17 mouse cellular contexts compared by ENCODE assay signal in genomic region chr13:29332640-29333412, GRCm38 (mm10).
DNase-seq lines count a peak whose midpoint lies in the region; ATAC-seq and TF ChIP-seq lines count a peak whose summit lies in the region.
"Had no signal": no experiment of that assay in that cellular context is flagged by ENCODE, and none has a peak within 500 bp of the region (broad histone marks: within the 10 kb centered on the region; RNA-seq: fewer than 3 reads in every experiment).

No protein-coding gene starts in this region.

- no peak for TF ChIP-seq POLR2A in heart, adult 2 months (IDR thresholded peaks at IDR 0.05; ENCODE audit: insufficient read depth, low read depth, low read length)

- H3K4me2 ChIP-seq in heart, embryonic 12.5 days, result no peak overlapping the region
- H3K4me2 ChIP-seq in midbrain, embryonic 13.5 days (replicated peaks), result no peak overlapping the region
- no peak overlapping the region for H3K4me2 ChIP-seq in midbrain, embryonic 14.5 days (ENCODE audit: low read length)
- H3K4me2 ChIP-seq: liver, embryonic 13.5 days had no signal

- no peak overlapping the region for H3K4me3 ChIP-seq in heart, adult 2 months
- H3K4me3 ChIP-seq in heart, embryonic 12.5 days, result no peak overlapping the region
- H3K4me3 ChIP-seq in midbrain, embryonic 13.5 days (replicated peaks), result no peak overlapping the region
- no peak overlapping the region for H3K4me3 ChIP-seq in midbrain, embryonic 14.5 days (replicated peaks; ENCODE audit: low read depth, low read length)
- H3K4me3 ChIP-seq: liver, embryonic 13.5 days; midbrain, embryonic 10.5 days had no signal

- H3K4me1 ChIP-seq in heart, adult 2 months (ENCODE audit: control insufficient read depth, insufficient read depth, low read length), result no peaks in the 10 kb centered on the region
- H3K4me1 ChIP-seq in heart, embryonic 12.5 days (replicated peaks), result no peaks in the 10 kb centered on the region
- H3K4me1 ChIP-seq in midbrain, embryonic 13.5 days (replicated peaks), result no peaks in the 10 kb centered on the region
- no peaks in the 10 kb centered on the region for H3K4me1 ChIP-seq in midbrain, embryonic 14.5 days (ENCODE audit: control insufficient read depth, insufficient read depth, low read length)
- H3K4me1 ChIP-seq: liver, embryonic 13.5 days; midbrain, embryonic 10.5 days had no signal

- intact Hi-C loops in heart, adult 2 months (cut with DNase I), result no loop called here

- no peak overlapping the region for H3K9ac ChIP-seq in heart, adult 2 months (ENCODE audit: low read depth, low read length)
- H3K9ac ChIP-seq in heart, embryonic 12.5 days, result no peak overlapping the region
- no peak overlapping the region for H3K9ac ChIP-seq in midbrain, embryonic 13.5 days (replicated peaks)
- H3K9ac ChIP-seq in midbrain, embryonic 14.5 days (replicated peaks; ENCODE audit: low read length), result no peak overlapping the region
- H3K9ac ChIP-seq: liver, embryonic 13.5 days had no signal

- no peaks in the 10 kb centered on the region for H3K27me3 ChIP-seq in heart, adult 2 months (ENCODE audit: control insufficient read depth, insufficient read depth, low read length)
- H3K27me3 ChIP-seq in heart, embryonic 12.5 days (replicated peaks), result no peaks in the 10 kb centered on the region
- no peaks in the 10 kb centered on the region for H3K27me3 ChIP-seq in midbrain, embryonic 13.5 days
- H3K27me3 ChIP-seq in midbrain, embryonic 14.5 days (ENCODE audit: control insufficient read depth, insufficient read depth, low read length), result no peaks in the 10 kb centered on the region
- H3K27me3 ChIP-seq: liver, embryonic 13.5 days had no signal

- no peak overlapping the region for H3K27ac ChIP-seq in heart, adult 2 months
- no peak overlapping the region for H3K27ac ChIP-seq in heart, embryonic 12.5 days (ENCODE audit: poor library complexity, severe bottlenecking)
- 0 out of 2 replicates have a peak overlapping the region, but pooled peaks have one; percentile 9 for H3K27ac ChIP-seq in midbrain, embryonic 13.5 days
- no peak overlapping the region for H3K27ac ChIP-seq in midbrain, embryonic 14.5 days (replicated peaks; ENCODE audit: low read depth, low read length)
- H3K27ac ChIP-seq: liver, embryonic 13.5 days; midbrain, embryonic 10.5 days had no signal

- no peak for ATAC-seq in heart, embryonic 12.5 days (ENCODE audit: insufficient number of reproducible peaks, low FRiP score)
- no peak for ATAC-seq in midbrain, embryonic 13.5 days
- ATAC-seq in midbrain, embryonic 14.5 days (ENCODE audit: low FRiP score, low TSS enrichment), result no peak
- no peak for ATAC-seq in megakaryocyte, adult 5-6 weeks (ENCODE audit: poor library complexity, severe bottlenecking)
- ATAC-seq: lung, postnatal 0 days had no signal

- TF ChIP-seq EP300 in heart, adult 2 months (IDR thresholded peaks at IDR 0.05; ENCODE audit: insufficient read depth, low read depth, low read length), result no peak

- H3K9me3 ChIP-seq in heart, embryonic 12.5 days (replicated peaks), result no peaks in the 10 kb centered on the region
- H3K9me3 ChIP-seq in midbrain, embryonic 13.5 days, result 0 out of 2 replicates have a peak, but pooled peaks cover 2% of the 10 kb centered on the region
- peaks cover 3% of the 10 kb centered on the region; the same call in 1 of the 2 replicates for H3K9me3 ChIP-seq in midbrain, embryonic 14.5 days (ENCODE audit: control insufficient read depth, low read length)
- H3K9me3 ChIP-seq: G1E; liver, embryonic 13.5 days; midbrain, embryonic 10.5 days had no signal

- 78% methylated on average over 6 of the region's 6 CpGs for WGBS in heart, adult 2 months
- WGBS in heart, embryonic 12.5 days, result 83% methylated on average over 6 of the region's 6 CpGs
- 88% methylated on average over 6 of the region's 6 CpGs for WGBS in midbrain, embryonic 13.5 days
- WGBS in midbrain, embryonic 14.5 days, result 81% methylated on average over 6 of the region's 6 CpGs

- H3K36me3 ChIP-seq in heart, adult 2 months (ENCODE audit: control insufficient read depth, insufficient read depth, low read length), result no peaks in the 10 kb centered on the region
- H3K36me3 ChIP-seq in heart, embryonic 12.5 days, result no peaks in the 10 kb centered on the region; the same call in 1 of the 2 replicates
- no peaks in the 10 kb centered on the region for H3K36me3 ChIP-seq in midbrain, embryonic 13.5 days
- H3K36me3 ChIP-seq in midbrain, embryonic 14.5 days (ENCODE audit: control insufficient read depth, insufficient read depth, low read length), result no peaks in the 10 kb centered on the region
- H3K36me3 ChIP-seq: liver, embryonic 13.5 days; midbrain, embryonic 10.5 days had no signal

- DNase-seq in heart, adult 2 months, result peak in 1 of 2 experiments; percentile 14
- DNase-seq in midbrain, embryonic 14.5 days, result no peak
- peak; percentile 59 for DNase-seq in cerebellum, adult 9-11 months
- peak; percentile 59 to 82 for DNase-seq in layer of hippocampus, postnatal 14 days (ENCODE audit: low spot score in 2 of 2)
- DNase-seq: adrenal gland, postnatal 10 days; gastrocnemius, postnatal 10 days; kidney, adult 18-20 months; kidney, postnatal 36 days; liver, embryonic 13.5 days; right cerebral cortex, postnatal 4 days; thymus, adult 18-20 months had no signal

- no peaks in the 10 kb centered on the region for H3K79me2 ChIP-seq in heart, adult 2 months (replicated peaks; ENCODE audit: control insufficient read depth, insufficient read depth, low read length)

- TF ChIP-seq CTCF in heart, adult 2 months (IDR thresholded peaks at IDR 0.05), result peak; percentile 38
